Mouse (Mus musculus): ENCODE data around the gene Zfp541.

The Zfp541 gene

DNA sequence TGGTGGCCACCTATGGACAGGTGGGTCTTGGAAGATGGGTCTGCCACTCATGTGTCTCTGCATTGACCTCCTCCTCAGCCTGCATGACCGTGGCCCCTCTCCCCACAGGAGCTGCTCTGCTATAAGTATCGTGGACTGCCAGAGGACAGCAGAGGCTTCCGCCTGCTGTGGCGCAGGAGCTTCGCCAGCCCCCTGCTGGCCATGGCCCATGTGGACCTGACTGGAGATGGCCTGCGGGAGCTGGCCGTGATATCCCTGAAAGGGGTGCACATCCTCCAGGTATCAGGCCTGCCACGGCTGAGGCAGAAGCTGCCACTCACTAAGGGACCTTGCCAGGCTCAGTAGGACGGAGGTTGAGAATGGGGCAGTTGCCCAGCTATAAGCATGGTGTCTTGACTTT, 64.2 kb downstream of the Zfp541 start:
- DNase-seq (ENCODE audit: low spot score in 2 of 2): no peak

DNA sequence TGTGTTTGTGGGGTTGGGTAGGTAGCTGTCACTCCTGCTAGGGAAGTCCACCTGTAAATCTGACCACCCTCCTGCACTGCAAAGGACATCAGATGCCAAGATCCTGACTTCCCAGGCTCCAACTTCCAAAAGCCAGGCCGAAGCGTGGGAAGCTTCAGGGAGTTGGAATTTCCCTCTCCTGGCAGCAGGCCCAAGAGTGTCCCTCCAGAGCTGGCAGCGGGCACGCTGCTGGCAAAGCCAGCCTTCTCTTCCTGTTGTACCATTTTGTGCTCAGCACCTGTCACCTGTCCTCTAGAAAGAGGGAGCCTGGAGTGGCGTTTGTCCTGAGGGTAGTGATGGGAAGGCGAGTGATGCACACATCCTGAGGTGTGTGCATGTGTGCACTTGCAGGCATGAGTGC, 66.7 kb downstream of the Zfp541 start:
- no peak for DNase-seq (ENCODE audit: low spot score in 2 of 2)

DNA sequence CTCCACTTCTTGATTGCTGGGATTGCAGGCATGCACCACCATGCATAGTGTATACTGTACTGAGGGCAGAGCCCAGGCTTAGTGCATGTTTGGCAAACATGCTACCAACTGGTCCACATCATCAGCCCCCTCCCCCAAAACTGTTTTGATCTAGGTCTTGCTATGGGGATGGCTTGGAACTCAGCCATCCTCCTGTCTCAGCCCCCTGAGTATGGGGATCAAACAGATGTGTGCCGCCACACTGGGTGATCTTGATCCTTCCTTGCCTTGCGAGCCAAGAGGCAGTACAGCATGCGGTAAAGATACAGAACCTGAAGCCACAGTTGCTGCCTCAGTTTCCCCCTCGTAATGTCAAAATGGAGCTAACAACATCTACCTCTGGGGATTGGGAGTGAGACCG, 67.3 kb downstream of the Zfp541 start:
- no peak for DNase-seq (ENCODE audit: low spot score in 2 of 2)

DNA sequence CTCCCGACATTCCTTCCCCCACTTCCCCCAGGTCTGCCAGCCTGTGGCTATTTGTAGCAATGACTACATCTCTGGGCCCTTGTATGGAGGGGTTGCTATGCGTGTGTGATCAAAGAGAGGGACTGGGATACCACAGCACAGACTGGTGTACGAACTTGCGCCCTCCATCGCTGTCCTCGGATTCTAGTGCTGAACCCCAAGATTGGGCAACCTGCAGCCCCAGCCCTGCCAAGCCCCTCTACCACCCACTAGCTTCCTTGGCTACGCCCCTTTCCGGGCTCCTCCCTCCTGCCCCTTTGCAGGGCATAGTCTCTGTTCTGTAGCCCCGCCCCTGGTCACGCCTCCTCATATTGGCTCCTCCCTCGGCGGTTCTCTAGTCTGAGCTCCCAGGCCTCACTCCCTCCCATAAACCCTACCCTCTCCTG, 67.8 kb downstream of the Zfp541 start, which contains the start of gene Slc8a2:
TSS of gene Slc8a2 (plus strand) at position 406 of the 425 bp plus-strand sequence.
- peak in 1 of 2 experiments; percentile 33 for DNase-seq (ENCODE audit: low spot score in 2 of 2)

DNA sequence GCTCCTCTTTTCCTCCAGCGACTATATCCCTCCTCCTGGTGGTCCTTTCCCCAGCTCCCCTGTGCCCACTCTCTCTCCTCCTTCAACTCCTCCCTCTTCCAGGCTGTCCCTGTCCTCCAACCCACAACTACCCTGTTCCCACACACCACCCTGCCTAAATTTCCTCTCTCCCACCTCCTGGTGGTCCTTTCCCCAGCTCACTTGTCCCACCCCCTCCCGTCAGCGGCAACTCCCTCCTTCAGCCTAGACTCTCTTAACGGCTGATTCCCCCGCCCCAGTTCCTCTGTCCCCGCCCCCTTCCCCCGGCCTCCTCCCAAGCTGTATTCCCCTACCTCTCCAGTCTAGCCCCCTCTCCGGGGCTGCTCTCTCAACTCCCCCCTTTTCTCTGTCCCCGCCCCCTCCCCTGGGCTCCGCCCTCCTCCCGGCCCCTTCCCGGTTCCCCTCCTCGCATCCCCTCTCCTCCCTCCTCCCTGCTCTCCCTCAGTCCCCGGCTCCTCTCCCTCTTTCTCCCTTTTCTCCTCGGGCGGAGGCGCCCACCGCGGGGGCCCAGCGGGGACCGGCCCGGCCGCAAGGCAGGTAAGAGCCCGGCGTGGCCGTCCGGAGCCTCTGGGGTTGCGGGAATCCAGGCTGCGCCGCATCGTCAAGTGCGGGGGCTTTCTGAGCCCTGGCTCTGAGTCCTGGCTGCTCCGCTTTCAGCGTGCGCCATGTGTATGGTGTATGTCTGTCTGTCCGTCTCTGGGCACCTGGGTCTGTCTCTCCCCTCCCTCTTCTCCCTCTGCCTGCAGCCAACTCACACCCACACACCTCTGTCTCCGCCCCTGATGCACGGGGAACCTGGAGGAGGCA, 68.5 kb downstream of the Zfp541 start:
- no peak for DNase-seq (ENCODE audit: low spot score in 2 of 2)

DNA sequence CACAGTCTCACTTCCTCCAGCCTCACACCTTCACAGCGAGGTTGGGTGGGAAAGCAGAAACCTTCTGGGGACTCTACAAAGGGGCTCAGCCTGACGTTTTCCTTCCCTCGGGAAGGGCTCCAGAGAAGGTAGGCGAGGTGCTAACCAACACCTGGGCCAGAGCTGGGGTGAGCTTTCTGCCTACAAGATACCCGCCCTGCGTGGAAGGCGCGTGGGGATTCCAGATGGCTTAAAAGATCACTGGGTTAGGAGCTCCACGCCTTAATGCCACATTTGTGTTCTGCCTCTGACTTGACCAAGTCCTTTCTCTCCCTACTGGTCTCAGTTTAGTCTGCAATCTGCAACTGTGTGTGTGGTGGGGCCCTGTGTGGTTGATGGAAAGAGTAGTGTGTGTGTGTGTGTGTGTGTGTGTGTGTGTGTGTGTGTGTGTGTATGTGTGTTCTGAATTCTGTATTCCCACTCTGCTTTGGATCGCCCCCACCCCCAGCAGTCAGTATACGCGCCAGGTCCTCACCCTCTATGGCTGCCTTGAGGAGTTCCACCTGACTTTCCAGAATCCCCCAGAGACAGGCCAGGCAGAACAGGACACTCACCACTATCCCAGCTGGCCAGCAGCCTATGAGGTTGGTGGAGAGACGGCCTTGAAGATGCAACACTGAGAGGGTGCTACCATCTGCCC, 69.5 kb downstream of the Zfp541 start:
- no peak for DNase-seq (ENCODE audit: low spot score in 2 of 2)

DNA sequence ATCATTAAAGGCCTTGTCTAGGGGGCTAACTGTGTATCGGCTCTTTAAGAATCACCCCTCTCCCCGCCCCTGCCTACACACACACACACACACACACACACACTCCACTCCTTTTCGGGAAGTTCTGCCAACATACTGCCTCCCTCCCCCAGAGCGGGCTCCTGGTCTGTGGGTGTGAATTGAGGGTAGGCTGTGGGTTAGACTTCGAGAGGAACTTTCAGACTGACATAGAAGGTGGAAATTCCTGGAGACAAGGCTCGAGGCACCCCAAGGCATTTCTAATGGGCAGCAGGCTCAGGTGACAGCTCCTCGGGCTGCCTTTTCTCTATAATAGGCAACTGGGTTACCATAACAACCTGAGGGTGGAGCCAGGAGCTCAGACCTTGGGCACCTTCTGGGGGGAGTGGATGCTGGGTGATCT, 70.6 kb downstream of the Zfp541 start:
- DNase-seq (ENCODE audit: low spot score in 2 of 2): no peak

DNA sequence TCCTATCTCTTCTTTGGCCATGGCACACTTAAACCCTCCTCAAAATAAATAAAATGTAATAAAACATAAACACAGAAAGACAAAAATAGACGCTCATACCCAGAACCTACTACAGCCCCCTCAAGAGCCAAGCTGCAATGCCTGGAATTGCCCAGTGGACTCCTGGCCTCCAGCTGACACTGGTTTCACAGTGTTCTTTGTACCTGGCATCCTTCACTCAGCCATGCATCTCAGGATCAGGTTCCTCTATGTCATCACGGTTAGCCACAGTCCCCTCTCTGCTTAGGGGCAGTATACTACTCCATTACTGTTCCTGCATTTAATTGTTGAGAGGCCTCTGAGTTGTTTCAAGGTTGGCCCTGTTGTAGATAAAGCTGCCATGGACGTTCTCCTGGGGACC, 71.3 kb downstream of the Zfp541 start:
- DNase-seq (ENCODE audit: low spot score in 2 of 2): no peak

DNA sequence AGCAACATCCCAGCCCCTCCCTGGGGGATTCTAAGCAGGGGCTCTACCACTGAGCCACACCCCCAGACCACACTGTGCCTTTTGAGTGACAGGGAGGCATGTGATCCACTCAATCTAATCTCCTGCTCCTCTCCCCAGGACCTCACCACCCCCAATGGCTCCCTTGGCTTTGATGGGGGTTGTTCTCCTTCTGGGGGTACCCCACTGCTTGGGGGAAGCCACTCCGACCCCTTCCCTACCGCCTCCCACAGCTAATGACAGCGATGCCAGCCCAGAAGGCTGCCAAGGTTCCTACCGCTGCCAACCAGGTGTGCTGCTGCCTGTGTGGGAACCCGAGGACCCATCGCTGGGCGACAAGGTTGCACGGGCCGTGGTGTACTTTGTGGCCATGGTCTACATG, 72.1 kb downstream of the Zfp541 start:
- DNase-seq (ENCODE audit: low spot score in 2 of 2): no peak

DNA sequence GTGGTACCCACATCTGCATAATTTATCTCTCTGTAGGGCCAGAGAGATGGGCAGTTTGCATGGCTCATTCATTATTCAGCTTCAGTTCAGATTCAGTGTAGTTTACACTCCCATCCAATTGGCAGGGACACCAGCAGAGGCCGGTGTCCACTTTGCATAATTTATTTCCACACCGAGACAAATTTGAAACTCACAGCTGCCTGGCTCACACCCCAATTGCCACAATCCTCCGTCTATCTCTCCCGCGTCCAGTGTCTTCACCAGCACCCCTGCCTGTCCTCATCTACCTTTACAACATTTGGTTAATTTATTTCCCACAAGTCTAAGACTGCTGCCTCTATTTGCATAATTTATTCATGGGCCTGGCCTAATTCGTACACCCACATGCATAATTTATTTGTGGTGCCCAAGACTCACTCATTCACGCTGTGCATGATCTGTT, 73.4 kb downstream of the Zfp541 start:
- DNase-seq (ENCODE audit: low spot score in 2 of 2): no peak
